Mouse (Mus musculus) thymus, postnatal 0 days (tissue): ENCODE data around the gene Tmem63a. TPM values are rescaled to one million over a fixed set of nuclear protein-coding genes. Genes with fewer than 3 reads are reported as not detected.
A peak's percentile ranks its signal among the peaks of the same experiment; 100 is the strongest.
"Not testable (repeated sequence)": the region's sequence is repeated elsewhere in the genome, so short reads cannot be mapped to it uniquely, and the experiment has no call there.

Experiments
- DNase-seq: peaks from one replicate; pipeline ENCODE4 v3.0.0-alpha.2; 2015; ENCODE audit warnings: low spot score
- polyA plus RNA-seq: library from polyadenylated mRNA; unstranded; fragments of >200 nt; fragmentation: Nextera tagmentation; extraction: Ambion mirVana; gene quantifications from 2 replicates; pipeline ENCODE4 v1.2.1, GENCODE M21; 2015

The Tmem63a gene
- polyA plus RNA-seq, 1 experiment from 2014 or later: 13.8 TPM

DNA sequence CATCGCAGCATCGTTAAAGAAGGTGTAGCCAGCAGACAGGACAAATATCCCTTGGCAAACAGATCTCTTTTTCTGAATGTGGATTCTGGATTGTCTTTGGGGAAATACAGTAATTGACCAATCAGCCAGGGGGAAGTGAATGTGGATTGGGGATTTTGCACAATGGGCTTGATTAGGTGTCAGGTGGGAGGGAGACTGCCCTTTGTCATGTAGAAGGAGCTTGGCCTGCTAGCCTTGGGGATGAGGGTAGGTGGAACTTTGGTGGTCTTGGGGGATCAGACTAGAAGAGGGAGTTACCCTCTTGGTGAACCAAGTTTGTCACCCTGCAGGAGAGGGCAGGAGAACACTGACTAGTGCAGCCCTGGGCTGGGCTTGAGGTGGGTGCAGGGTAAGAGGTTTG is 17.4 kb upstream of the Tmem63a start:
- DNase-seq: no peak

DNA sequence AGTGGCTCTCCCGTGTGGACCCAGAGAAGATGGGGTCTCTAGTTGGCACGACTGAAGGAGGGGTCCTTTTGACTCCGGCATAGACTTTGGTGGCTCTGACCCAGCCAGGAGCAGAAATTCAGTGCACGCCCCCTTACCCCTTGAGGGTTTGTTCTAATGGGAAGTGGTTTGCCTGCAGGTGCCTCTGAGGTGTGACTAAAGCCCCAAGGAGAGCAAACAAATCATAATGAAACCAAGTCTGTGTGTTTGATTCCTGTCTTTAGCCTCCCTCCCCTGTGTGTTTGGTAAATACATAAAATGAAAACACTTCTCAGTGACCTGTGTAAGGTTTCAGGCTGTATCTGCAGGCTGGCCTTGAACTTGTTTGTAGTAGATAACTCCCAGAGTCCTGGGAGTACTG is 15.9 kb upstream of the Tmem63a start:
- no peak for DNase-seq

DNA sequence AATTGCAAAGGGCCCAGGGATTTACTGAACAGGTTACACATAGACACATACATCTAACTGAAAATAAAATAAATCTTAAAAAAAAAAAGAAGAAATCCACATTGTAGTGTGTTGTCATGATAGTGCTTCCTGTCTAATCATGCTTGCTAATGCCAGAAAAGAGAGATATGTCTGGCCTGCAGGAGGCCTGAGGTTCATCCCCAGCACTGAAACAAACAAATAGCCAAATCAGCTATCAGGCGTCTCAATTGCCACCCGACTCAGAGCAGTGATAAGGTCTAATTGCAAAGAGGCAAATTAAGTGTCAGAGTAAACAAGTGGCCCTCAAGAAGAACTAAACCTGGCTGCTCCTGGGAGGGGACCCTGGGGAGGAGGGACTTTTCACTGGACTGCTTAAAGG is 12.5 kb upstream of the Tmem63a start:
- no peak for DNase-seq

DNA sequence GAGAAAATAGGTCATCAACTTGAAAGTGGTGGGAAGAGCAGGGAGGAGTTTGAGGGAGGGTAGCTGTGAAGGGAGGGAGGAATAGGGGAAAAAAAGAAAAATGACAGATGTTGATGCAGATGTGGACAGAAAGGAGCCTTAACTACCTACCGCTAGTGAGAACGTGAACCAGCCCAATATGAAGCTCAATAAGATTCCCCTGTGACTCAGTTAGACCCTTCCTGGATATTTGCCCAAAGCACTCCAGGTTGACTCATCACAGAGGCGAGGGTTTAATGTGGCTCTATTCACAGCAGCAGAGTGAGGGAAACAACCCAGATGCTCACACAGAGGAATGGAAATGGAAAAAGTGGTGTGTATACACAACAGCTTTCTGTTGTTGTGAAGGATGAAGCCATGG is 11.0 kb upstream of the Tmem63a start:
- DNase-seq: no peak

DNA sequence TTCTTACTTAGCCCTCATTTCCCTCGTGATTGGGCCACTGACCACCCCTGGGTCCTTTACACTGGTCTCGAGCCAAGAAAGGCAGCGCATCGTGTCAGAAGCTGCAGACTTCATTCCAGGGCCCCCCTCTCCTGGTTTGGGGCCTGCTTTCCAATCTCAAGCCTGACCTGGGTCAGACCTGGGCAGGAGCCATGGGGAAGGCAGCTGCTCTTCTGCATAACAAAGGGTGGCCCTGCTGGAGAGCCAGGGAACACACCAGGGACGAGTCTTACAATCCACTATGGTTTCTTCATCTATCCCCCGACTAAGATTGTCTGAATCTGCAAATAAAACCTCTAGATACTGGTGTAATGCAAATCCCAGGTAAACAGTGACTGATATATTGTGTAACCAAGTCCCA is 8.5 kb upstream of the Tmem63a start:
- no peak for DNase-seq

DNA sequence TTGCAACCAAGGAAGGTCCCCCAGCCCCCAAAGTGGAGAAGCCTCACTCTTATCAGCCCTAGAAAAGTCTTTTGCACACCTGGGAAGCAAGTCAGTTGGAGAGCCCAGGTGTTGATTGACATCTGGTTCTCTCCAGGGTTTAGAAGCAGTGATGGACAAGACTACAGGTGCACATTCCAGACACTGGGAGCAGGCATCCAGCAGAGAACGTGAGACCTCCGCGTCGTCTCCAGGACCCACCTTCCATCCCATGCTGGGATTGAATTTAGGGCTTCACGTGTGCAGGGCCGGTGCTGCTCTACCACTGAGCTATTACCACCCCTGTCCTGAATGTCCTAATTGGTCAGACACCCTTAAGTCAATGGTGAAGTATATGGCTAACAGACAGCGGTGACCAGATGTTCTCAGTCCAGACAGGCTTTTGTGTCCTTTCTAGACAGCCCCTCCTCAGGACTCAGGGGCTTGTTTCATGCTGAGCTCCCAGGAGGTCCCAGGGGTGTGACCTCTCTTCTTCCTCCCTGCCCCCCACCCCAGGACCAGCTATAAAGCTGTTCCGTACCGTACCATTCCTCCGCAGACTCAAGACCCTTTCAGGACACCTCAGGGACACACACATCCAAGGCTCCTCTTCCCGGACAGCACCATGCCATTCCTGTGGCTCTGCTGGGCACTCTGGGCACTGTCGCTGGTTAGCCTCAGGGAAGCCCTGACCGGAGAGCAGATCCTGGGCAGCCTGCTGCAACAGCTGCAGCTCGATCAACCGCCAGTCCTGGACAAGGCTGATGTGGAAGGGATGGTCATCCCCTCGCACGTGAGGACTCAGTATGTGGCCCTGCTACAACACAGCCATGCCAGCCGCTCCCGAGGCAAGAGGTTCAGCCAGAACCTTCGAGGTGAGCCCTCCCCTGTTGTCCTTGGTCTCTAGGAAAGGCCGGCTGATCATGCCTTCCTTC is 7.4 kb upstream of the Tmem63a start, which contains the start of gene Lefty1:
Gene Lefty1, plus strand, starts transcription at position 556 of the 953 bp plus-strand sequence.
- no peak for DNase-seq

DNA sequence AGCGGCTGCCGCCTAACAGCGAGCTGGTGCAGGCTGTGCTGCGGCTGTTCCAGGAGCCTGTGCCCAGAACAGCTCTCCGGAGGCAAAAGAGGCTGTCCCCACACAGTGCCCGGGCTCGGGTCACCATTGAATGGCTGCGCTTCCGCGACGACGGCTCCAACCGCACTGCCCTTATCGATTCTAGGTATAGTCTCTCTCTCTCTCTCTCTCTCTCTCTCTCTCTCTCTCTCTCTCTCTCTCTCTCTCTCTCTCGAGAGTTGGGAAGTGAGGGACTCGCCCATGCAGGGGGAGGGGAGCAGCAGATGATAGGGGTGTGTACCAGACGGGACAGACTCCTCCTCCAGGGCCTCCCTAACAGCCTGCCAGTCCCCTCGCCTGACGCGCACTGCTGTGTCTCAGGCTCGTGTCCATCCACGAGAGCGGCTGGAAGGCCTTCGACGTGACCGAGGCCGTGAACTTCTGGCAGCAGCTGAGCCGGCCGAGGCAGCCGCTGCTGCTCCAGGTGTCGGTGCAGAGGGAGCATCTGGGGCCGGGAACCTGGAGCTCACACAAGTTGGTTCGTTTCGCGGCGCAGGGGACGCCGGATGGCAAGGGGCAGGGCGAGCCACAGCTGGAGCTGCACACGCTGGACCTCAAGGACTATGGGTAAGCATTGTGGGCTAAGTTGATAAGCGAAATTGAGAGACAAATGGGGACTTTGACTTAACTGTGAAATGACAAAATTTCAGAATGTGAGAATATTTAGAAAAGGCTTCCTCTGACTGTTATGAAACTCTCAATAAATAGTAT is 5.3 kb upstream of the Tmem63a start:
- DNase-seq: peak; percentile 33

DNA sequence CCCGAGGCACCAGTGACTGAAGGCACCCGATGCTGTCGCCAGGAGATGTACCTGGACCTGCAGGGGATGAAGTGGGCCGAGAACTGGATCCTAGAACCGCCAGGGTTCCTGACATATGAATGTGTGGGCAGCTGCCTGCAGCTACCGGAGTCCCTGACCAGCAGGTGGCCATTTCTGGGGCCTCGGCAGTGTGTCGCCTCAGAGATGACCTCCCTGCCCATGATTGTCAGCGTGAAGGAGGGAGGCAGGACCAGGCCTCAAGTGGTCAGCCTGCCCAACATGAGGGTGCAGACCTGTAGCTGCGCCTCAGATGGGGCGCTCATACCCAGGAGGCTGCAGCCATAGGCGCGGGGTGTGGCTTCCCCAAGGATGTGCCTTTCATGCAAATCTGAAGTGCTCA is 4.5 kb upstream of the Tmem63a start:
- not testable (repeated sequence) for DNase-seq

DNA sequence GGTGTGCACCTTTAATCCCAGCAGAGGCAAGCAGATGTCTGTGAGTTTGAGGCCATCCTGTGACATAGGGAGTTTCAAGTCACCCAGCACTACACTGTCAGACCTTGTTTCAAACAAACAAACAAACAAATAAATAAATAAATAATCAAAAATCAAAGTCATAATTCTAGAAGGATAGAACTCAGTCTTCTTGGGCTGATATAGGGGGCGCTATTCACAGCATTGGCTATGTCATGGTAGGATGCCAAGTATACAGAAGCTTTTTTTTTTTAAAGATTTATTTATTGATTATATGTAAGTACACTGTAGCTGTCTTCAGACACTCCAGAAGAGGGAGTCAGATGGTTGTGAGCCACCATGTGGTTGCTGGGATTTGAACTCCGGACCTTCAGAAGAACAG is 3.4 kb upstream of the Tmem63a start:
- DNase-seq: not testable (repeated sequence)

DNA sequence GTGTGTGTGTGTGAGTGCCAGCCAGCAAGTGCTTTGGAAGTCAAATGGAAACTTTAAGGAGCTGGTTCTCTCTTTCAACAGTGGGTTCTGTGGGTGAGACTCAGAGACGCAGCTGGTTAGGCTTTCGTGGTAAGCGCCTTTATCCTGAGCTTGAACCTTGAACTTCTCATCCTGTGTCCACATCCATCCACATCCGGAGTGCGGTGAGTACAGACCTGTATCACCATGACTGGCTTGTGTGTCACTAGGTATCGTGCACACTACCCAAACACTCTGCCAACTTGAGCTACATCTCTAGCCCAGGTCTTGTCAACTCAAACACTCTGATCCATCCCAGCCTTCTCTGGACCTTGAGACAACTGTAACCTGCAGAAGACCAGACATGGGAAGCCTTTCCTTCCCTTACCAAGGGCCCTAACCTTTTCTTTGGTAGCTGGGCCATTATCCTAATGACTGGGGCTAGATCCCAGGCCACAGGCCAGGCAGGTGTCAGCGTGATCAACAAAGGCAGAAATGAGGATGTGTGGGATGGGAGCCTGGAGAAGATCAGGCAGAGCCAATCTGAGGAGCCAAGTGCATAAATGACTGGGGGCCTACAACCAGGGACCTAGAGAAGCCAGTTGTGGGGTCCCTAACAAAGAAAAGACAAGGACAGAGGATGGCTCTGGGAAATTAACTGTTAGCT is 1.2 kb upstream of the Tmem63a start:
- DNase-seq: peak; percentile 50

DNA sequence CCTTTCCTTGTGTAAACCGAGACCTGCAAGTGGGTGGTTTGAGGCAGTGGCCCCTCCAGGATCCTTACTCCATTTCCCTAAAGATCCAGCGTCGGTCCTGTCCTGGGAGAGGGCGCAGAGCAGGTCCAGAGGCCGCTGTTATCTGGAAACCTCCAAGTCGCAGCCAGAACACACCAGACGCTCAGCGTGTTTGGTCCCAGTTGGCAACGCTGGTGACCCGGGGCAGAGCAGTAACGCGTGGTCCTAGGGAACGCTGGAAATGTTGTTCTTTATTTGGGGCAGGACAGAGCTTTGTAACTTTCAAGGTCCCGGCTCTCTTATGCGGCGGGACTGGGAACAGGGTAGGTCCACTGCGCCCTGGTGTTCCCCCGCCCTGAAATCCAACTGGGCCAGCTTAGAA is 418 bp upstream of the Tmem63a start:
- DNase-seq: peak; percentile 12

DNA sequence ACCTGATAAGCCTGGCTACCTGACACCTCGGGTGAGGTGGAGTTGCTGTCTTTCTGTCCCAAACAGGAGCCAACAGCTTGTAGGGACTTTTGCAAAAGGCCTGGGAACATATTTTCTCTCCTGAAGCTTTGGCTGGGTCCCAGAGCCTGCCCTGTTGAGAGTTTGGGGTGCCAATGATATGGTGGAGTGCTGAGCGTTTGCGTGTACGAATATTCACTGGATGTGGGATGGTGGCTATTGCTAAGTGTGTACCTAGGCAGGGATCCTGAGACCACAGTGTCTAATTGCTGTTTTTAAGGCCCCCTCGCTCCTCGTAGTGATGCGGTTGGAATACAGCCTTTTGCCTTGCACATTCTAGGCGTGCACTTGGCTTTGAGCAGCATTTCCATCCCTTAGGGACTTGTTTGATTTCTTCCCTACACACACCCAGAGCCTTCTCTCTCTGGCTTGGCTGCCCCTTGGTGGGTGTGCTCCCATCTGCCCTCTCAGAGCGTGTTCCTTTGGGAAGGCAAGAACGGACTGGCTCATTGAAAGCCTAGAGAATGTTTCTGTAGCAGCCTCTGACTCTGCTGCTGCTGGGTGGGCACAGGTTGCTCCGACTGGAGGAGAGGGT is 994 bp downstream of the Tmem63a start:
- DNase-seq: no peak

DNA sequence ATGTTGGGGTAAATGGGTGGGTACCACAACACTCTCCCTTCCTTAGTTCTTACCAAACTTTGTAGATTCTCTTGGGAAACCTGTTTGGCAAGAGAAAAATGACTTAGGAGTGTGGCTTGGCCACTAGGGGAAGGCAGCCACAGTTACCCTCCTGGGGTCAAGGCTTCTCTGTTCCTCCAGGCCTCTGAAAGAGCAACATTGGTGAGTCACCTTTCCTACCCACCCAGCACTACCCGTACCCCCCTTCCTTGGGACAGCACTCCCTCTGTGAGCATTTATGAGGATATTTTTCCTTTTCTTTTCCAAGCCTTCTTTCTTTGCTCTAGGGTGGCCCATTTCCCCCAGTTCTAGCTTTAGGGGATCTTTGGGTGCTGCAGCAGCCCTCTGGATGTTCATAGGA is 1.8 kb downstream of the Tmem63a start:
- DNase-seq: no peak

DNA sequence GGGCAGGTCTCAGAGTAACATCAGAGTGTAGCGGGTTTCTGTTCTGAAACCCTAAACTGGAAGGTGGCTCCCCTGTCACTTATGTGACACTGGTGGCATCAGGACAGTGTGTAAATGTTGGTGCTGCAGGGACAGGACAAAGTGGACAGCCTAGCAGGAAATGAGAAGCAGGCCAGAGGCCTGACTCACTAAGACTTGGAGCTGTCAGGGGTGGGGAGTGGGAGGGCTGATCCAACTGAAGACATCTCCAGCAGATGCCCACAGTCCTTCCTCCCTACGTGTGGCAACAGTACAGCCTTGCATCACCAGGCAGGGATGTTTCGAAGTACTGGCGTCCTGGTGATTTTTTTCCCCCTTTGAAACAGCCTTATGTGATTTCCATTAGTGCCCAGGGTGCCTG is 2.4 kb downstream of the Tmem63a start:
- no peak for DNase-seq

DNA sequence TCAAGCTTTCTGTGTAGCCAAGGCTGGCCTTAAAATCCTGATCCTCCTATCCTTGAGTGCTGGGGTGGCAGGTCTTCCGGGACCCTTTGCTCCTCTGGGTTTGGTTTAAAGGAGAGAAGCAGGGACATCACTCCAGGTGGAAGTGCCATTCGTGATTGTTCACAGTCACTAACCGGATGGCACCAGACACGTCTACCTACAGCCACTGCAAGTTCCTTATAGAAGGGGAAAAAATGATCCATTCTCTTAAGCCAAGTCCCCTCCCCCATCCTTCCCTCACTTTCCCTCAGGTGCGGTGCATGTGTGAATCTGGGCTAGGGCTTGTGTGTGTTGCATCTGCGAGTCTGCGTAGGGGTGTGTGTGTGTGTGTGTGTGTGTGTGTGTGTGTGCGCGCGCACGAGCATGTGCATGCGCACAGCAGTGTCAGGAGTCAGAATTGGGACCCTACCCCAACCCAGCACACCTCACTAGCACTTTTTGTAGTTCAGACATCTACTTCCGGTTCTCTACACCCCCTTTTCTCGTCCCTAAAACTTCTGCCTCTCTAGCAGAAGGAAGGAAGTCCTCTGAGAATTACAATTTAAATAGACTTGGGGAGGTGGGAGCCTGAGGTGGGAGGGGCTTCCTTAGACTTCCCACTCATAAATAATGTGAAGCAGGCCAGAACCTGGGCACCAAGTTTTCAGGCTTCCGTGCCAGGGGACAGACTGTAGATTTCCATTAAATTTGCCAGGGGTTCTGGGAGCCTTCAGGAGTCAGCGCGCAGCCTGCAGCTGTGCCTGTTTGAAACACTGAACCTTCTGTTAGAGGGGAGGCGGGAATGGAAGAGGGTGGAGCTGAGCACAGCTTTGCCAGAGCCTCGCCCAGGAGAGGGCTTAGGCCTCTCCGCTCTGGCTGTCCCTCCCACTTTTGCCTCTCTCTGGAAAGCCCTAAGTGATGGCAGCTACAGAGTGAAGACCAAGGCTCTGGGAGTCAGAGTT is 3.1 kb downstream of the Tmem63a start:
- peak; percentile 61 for DNase-seq

DNA sequence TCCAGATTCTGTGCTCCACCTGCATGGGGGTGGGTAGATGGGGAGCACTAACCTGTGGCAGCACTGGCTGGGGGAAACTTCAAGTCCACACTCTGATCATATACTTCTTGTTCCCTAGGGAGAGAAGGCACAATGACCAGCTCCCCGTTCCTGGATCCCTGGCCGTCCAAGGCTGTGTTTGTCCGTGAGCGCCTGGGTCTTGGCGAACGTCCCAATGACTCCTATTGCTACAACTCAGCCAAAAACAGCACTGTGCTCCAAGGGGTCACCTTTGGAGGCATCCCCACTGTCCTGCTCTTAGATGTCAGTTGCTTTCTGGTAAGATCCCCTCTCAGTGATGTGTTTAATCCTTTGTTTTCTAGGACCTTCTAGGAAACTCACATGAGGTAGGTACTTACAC is 4.3 kb downstream of the Tmem63a start:
- DNase-seq: no peak

DNA sequence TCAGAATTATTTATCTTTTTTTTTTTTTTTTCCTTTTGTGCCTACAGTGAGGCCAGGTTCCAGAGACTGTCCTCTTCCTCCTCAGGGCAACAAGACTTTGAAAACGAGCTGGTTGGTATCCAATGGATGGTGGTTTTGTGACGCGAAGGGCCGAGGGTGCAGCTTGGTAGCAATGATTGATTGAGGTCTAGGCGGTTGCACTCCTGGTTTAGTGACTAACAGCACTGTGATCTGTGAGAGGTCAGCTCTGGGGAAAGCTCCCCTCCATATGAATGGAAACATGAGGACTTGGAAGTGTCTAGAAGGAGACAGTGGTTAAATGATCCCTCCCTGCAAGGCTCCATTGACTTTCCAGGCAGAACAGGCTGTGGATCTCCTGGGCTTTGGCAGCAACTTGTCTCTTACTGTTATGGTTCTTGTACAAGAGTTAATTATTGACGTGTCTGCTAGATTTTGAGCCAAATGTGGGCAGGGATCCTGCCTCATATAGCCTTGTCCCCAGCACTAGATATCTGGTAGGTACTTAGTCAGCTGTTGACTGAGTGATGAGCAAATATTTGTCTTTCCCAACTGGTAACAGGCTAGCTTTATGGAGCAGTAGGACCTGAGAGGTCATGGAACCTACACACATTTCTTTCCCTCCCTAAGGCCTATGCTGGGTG is 10.1 kb downstream of the Tmem63a start:
- DNase-seq: no peak

DNA sequence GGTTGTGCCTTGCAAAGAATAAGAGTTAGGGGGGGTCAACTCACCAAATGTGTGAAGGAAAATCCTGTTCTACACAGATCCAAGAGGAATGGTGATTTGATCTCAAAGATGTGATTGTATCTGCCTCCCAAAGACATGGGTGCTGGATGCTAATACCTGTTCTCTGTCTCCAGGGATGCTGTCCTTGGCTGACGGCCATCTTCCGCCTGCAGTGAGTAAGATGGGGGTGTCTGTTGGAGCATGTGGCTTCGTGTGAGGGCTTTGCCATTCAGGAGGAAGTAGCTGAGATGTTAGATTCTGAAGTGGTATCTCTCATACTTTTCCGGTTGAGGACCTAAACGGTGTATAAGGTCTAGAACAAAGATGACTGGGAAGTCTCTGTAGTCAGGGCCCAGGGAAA is 10.7 kb downstream of the Tmem63a start:
- no peak for DNase-seq

DNA sequence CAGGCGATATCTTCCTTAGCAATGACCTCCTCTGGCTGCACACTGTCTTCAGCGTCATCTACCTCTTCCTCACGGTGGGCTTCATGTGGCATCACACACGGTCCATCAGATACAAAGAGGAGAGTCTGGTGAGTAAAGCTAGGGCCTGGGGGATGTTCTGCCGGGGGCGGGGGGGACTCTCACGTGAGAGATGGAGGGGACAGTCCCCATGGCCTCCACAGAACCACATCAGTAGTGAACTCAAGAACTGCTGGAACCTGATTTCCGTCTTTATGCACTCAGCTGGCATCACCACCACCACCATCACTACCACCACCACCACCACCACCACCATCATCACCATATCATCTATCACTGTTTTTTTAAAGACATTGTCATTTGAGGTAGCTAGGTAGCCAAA is 14.3 kb downstream of the Tmem63a start:
- no peak for DNase-seq

DNA sequence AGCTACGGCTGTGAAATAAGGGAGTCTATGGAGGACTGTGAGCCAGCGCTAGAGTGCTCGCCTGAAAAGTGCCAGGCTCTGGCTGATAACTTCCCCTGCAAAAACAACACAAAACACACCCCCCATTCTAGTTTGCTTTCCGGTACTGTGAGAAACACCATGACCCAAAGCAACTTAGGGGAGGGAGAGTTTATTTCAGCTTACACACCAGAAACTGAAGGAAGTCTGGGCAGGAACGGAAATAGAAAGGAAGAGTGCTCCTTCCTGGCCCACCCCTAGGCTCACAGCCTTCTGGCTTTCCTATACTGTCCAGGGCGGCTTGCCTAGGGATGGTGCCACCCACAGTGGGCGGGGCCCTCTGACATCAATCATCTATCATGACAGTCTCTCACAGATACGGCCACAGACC is 14.8 kb downstream of the Tmem63a start:
- no peak for DNase-seq
